Mouse (Mus musculus): ENCODE data around the gene Celf2.

DNA sequence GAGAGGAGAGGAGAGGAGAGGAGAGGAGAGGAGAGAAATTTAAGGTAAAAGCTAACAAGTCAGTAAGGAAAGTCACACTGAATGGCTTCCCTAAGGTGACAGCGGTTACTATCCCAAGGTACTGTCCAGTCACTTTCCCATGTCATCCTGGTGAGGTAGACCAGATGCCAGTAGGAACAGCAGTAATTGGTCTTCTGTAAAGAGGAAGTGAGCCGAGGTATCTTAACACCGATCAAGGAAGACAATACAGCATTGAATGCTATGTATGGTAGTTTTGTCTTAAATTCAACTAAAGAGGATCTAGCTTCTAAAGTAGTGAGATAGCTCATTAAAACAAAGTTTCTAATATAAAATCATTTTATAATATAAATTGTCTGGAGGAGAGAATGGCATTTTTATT is 835.0 kb downstream of the Celf2 start:
- TF ChIP-seq CTCF (IDR thresholded peaks at IDR 0.05; ENCODE audit: extremely low read depth, insufficient read length, insufficient replicate concordance, low read depth, low read length) (no peak), POLR2A (IDR thresholded peaks at IDR 0.05; ENCODE audit: low read depth, low read length) (no peak)
